Mouse (Mus musculus) liver, embryonic 14.5 days (tissue): ENCODE data around the gene Nfkbia.

Source experiments
- CTCF ChIP-seq: IDR thresholded peaks from 2 replicates; pipeline ENCODE4 v1.5.1; 2016; ENCODE audit warnings: antibody characterized with exemption, low read depth, control low read depth
- EP300 ChIP-seq: IDR thresholded peaks from 2 replicates; pipeline ENCODE4 v1.6.1; 2016; ENCODE audit warnings: antibody characterized with exemption, low read depth

- no peak for TF ChIP-seq EP300
- TF ChIP-seq CTCF, result no peak
These were observed 18.3 kb downstream of the Nfkbia start for GRCm38 (mm10) chr12:55474209-55474583.
